Mouse (Mus musculus) thymus, adult 2 months (tissue): ENCODE data around the gene Pank1. TPM values are rescaled to one million over a fixed set of nuclear protein-coding genes. Genes with fewer than 3 reads are reported as not detected.

Experiments used
- DNase-seq: peaks from one replicate; pipeline ENCODE4 v3.0.0; 2021
- H3K27ac ChIP-seq: fragments of 200-500 bp; 2 replicates; pipeline ENCODE4 v1.5.1; 2012; ENCODE audit warnings: low read length, control low read depth; ENCODE audit not compliant: control insufficient read depth, insufficient read depth
- H3K27me3 ChIP-seq: fragments of 200-500 bp; 2 replicates; pipeline ENCODE4 v1.6.1; 2012; ENCODE audit warnings: mild to moderate bottlenecking, low read length, moderate library complexity, mixed read lengths; ENCODE audit not compliant: control insufficient read depth, insufficient read depth
- H3K36me3 ChIP-seq: fragments of 200-500 bp; 2 replicates; pipeline ENCODE4 v1.6.1; 2012; ENCODE audit warnings: mild to moderate bottlenecking, low read length, moderate library complexity; ENCODE audit not compliant: control insufficient read depth, insufficient read depth
- H3K4me1 ChIP-seq: fragments of 200-500 bp; replicated peaks from 2 replicates; pipeline ENCODE4 v1.6.1; 2012; ENCODE audit warnings: low read length; ENCODE audit not compliant: control insufficient read depth, insufficient read depth
- H3K4me3 ChIP-seq: fragments of 200-500 bp; 2 replicates; pipeline ENCODE4 v1.5.1; 2012; ENCODE audit warnings: mild to moderate bottlenecking, low read length, control low read depth, moderate library complexity; ENCODE audit not compliant: control insufficient read depth, insufficient read depth
- CTCF ChIP-seq: fragments of 200-500 bp; IDR thresholded peaks from 2 replicates; pipeline ENCODE4 v1.5.1; 2012; ENCODE audit warnings: mild to moderate bottlenecking, control low read depth, low read length, moderate library complexity, borderline replicate concordance; ENCODE audit not compliant: control insufficient read depth, poor library complexity, insufficient read depth; ENCODE audit errors: extremely low read depth
- POLR2A ChIP-seq: fragments of 200-500 bp; IDR thresholded peaks from 2 replicates; pipeline ENCODE4 v1.6.1; 2012; ENCODE audit warnings: mild to moderate bottlenecking, low read length, control low read depth, moderate library complexity; ENCODE audit not compliant: control insufficient read depth, poor library complexity, insufficient read depth; ENCODE audit errors: extremely low read depth
- WGBS: fragments of 180-500 bp; shearing (Covaris S2); methylation state at CpG from one replicate; pipeline ENCODE4 v1.1.7; 2018; 5-methylcytosine and 5-hydroxymethylcytosine counted together
- polyA plus RNA-seq: library from polyadenylated mRNA; depleted of rRNA; stranded (reverse); fragments of >200 nt; gene quantifications from 2 replicates; pipeline ENCODE4 v1.2.3, GENCODE M21; 2012

The Pank1 gene
- polyA plus RNA-seq, 1 experiment = 0.92 TPM

DNA sequence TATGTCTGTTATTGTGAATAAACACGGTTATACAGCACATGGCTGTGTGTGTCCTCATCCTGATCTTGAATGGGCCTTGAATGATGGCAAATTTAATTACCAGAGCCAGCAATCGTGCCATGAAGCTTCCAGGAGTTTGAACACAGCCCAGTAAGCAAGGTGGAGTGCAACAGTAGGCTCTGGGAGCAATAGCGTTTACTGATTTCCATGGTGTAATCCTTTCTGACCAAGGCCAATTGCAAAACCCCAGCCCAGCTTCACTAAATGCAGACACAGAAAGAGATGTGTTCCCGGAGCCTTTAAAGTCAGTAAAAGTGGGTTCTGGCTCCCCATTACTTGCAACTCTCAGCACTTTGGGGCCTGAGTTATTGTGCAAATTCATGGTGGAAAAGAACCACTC lies 47.6 kb downstream of the Pank1 start:
- WGBS = 96% methylated on average over 4 of the region's 4 CpGs
- Histone ChIP-seq H3K36me3 (no peaks in the 10 kb centered on the region), H3K27ac (no peak overlapping the region), H3K27me3 (no peaks in the 10 kb centered on the region), H3K4me1 (no peaks in the 10 kb centered on the region), H3K4me3 (no peak overlapping the region)
- no peak for DNase-seq
- TF ChIP-seq POLR2A = no peak
- TF ChIP-seq CTCF = no peak

GRCm38 (mm10) chr19:34827916-34828635 lies 51.2 kb downstream of the Pank1 start:
- Histone ChIP-seq H3K36me3 (no peaks in the 10 kb centered on the region), H3K27me3 (no peaks in the 10 kb centered on the region), H3K4me3 (no peak overlapping the region), H3K4me1 (no peaks in the 10 kb centered on the region), H3K27ac (no peak overlapping the region)
- 96% methylated on average over 5 of the region's 5 CpGs for WGBS
- DNase-seq = no peak
- TF ChIP-seq CTCF = no peak
- TF ChIP-seq POLR2A = no peak

GRCm38 (mm10) chr19:34827444-34827843 lies 51.8 kb downstream of the Pank1 start:
- Histone ChIP-seq H3K4me3 (no peak overlapping the region), H3K36me3 (no peaks in the 10 kb centered on the region), H3K4me1 (no peaks in the 10 kb centered on the region), H3K27ac (no peak overlapping the region), H3K27me3 (no peaks in the 10 kb centered on the region)
- DNase-seq = no peak
- WGBS = 97% methylated on average over 6 of the region's 6 CpGs
- TF ChIP-seq POLR2A (no peak), CTCF (no peak)

- peak; percentile 30 for DNase-seq
- WGBS = 67% methylated on average over 13 of the region's 13 CpGs
Measured at GRCm38 (mm10) chr19:34825946-34826655, 53.2 kb downstream of the Pank1 start.

DNA sequence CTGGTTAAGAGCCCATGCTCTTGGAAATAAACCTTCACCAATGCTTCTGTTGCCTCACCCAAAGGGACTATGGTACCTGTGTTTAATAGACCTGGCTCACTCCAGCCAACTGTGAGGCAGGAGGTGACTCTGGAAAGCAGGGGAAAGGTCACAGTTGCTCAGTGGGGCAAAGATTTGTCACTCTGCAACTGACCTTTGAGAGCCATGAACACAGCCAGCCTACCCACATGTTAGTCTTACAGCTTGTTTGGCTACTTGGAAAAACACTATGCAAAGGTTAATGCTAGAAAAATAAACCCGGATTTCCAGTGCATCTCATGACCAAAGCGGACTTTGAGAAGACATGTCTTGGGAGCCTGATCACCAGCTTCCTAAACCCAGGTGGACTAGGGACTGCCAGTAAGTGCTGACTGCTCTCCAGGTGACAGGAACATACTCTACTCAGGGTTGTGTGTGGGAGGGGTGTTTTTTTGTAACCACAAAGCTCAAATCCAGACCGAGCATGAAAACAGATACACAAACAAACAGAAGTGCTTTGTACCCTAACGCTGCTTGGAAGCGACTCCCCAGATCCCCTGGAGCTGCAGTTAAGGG lies 59.6 kb downstream of the Pank1 start:
- 90% methylated on average over 5 of the region's 5 CpGs for WGBS
- H3K4me3 ChIP-seq = no peak overlapping the region
- H3K36me3 ChIP-seq = no peaks in the 10 kb centered on the region
- no peak overlapping the region for H3K27ac ChIP-seq
- DNase-seq = no peak
- H3K4me1 ChIP-seq = no peaks in the 10 kb centered on the region
- TF ChIP-seq CTCF = no peak
- TF ChIP-seq POLR2A = no peak
- no peaks in the 10 kb centered on the region for H3K27me3 ChIP-seq

More at GRCm38 (mm10) chr19:34825946-34826655, 53.2 kb downstream of the Pank1 start:
- no peak overlapping the region for H3K4me3 ChIP-seq
- TF ChIP-seq CTCF (no peak), POLR2A (no peak)
- no peak overlapping the region for H3K27ac ChIP-seq
- H3K27me3 ChIP-seq = no peaks in the 10 kb centered on the region
- no peaks in the 10 kb centered on the region for H3K36me3 ChIP-seq
- no peaks in the 10 kb centered on the region for H3K4me1 ChIP-seq

DNA sequence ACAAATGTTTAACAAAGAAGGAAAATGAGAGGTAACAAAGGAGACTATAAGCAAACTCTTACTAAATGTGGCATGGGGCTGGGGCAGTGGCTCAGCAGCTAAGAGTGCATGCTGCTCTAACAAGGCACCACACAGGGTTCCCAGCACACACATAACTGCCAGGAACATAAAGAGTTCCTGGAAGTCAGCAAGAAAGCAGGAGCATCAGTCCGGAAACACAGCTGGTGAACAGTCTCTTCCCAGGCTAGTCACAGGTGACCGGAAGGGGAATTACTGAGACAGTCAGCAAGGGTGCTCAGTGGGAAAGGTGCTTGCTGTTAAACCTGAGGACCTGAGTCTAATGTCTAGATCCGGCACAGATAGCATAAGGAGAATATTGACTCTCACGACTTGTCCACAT lies 63.9 kb downstream of the Pank1 start:
- H3K36me3 ChIP-seq = no peaks in the 10 kb centered on the region
- H3K4me3 ChIP-seq = no peak overlapping the region
- 95% methylated on average over 4 of the region's 4 CpGs for WGBS
- no peak for DNase-seq
- TF ChIP-seq POLR2A = no peak
- TF ChIP-seq CTCF = no peak
- no peaks in the 10 kb centered on the region for H3K27me3 ChIP-seq
- H3K27ac ChIP-seq = no peak overlapping the region
- H3K4me1 ChIP-seq = no peaks in the 10 kb centered on the region
